Mouse (Mus musculus) heart, postnatal 25 days (tissue): ENCODE data around the gene Usp39. TPM values are rescaled to one million over a fixed set of nuclear protein-coding genes. Genes with fewer than 3 reads are reported as not detected.
A peak's percentile ranks its signal among the peaks of the same experiment; 100 is the strongest.

ENCODE experiments used
- DNase-seq: peaks from one replicate; pipeline ENCODE4 v3.0.0; 2022; ENCODE audit warnings: low spot score
- intact Hi-C: fragments of 180-260 bp; cut with DNase I; formaldehyde crosslinking; loops from one replicate; pipeline ENCODE4 v1.15.1; 2025
- total RNA-seq, 2 experiments: library from RNA; stranded (reverse); gene quantifications; 2 replicates each; pipeline ENCODE4 v1.2.3; 2021

The Usp39 gene
- total RNA-seq = 10 to 100 TPM; 15.7 to 16.6 TPM

GRCm38 (mm10) chr6:72345074-72345567 lies at the start of gene Usp39:
Gene Usp39, minus strand, starts transcription at chr6:72345184.
- DNase-seq = peak; percentile 87
- intact Hi-C loops = loop anchor here (2.0 kb wide), 1 partner anchor 60 kb away; no protein-coding TSS in a partner anchor

GRCm38 (mm10) chr6:72392341-72392740 lies 47.4 kb upstream of the Usp39 start:
- DNase-seq = no peak
- intact Hi-C loops = no loop called here

- DNase-seq = peak; percentile 69
- intact Hi-C loops = no loop called here
Measured at GRCm38 (mm10) chr6:72390795-72391521, 46.0 kb upstream of the Usp39 start.

GRCm38 (mm10) chr6:72389941-72390771 lies 45.2 kb upstream of the Usp39 start, which contains the start of gene Vamp8:
Gene Vamp8, minus strand, starts transcription at chr6:72390703.
- peak; percentile 87 for DNase-seq
- intact Hi-C loops = no loop called here

GRCm38 (mm10) chr6:72389471-72389940 lies 44.5 kb upstream of the Usp39 start:
- DNase-seq = no peak
- intact Hi-C loops = no loop called here

- no peak for DNase-seq
- intact Hi-C loops = no loop called here
Measured at GRCm38 (mm10) chr6:72388791-72389329, 43.9 kb upstream of the Usp39 start.

- intact Hi-C loops = no loop called here
- DNase-seq = no peak
Measured at GRCm38 (mm10) chr6:72388266-72388665, 43.3 kb upstream of the Usp39 start.

GRCm38 (mm10) chr6:72387816-72388215 lies 42.8 kb upstream of the Usp39 start:
- intact Hi-C loops = no loop called here
- DNase-seq = no peak

GRCm38 (mm10) chr6:72386561-72386960 lies 41.6 kb upstream of the Usp39 start:
- intact Hi-C loops = no loop called here
- DNase-seq = no peak

- no peak for DNase-seq
- intact Hi-C loops = no loop called here
Measured at GRCm38 (mm10) chr6:72385258-72385657, 40.3 kb upstream of the Usp39 start.

GRCm38 (mm10) chr6:72383952-72384351 lies 39.0 kb upstream of the Usp39 start:
- no peak for DNase-seq
- intact Hi-C loops = loop anchor here (5.0 kb wide), 1 partner anchor 102 kb away; no protein-coding TSS in a partner anchor

- intact Hi-C loops = loop anchor here (5.0 kb wide), 1 partner anchor 101 kb away; no protein-coding TSS in a partner anchor
- DNase-seq = no peak
Measured at GRCm38 (mm10) chr6:72383142-72383820, 38.3 kb upstream of the Usp39 start.

- no peak for DNase-seq
- intact Hi-C loops = loop anchor here (5.0 kb wide), 1 partner anchor 100 kb away; no protein-coding TSS in a partner anchor
Measured at GRCm38 (mm10) chr6:72382494-72382893, 37.5 kb upstream of the Usp39 start.

- peak; percentile 80 for DNase-seq
- intact Hi-C loops = loop anchor here (5.0 kb wide), 1 partner anchor 98 kb away; no protein-coding TSS in a partner anchor
Measured at GRCm38 (mm10) chr6:72380131-72380770, 35.3 kb upstream of the Usp39 start, which contains the start of gene Vamp5. Gene Vamp5, minus strand, starts transcription at chr6:72380468.

- DNase-seq = no peak
- intact Hi-C loops = loop anchor here (5.0 kb wide), 1 partner anchor 97 kb away; no protein-coding TSS in a partner anchor
Measured at GRCm38 (mm10) chr6:72379377-72380130, 34.6 kb upstream of the Usp39 start.

GRCm38 (mm10) chr6:72378510-72379234 lies 33.7 kb upstream of the Usp39 start:
- intact Hi-C loops = no loop called here
- no peak for DNase-seq

- no peak for DNase-seq
- intact Hi-C loops = no loop called here
Measured at GRCm38 (mm10) chr6:72374820-72375563, 30.0 kb upstream of the Usp39 start.
